Mouse (Mus musculus): Measurements from ENCODE around the gene Filip1l. TPM values are rescaled to one million over a fixed set of nuclear protein-coding genes. Genes with fewer than 3 reads are reported as not detected.

Gene Filip1l
- total RNA-seq, 4 experiments from 2014 or later = 4.2 to 5.0 (median 4.7) TPM

- no peak for DNase-seq (ENCODE audit: low spot score in 2 of 2)
These were observed 211.9 kb downstream of the Filip1l start for GRCm38 (mm10) chr16:57564807-57565206.

DNA sequence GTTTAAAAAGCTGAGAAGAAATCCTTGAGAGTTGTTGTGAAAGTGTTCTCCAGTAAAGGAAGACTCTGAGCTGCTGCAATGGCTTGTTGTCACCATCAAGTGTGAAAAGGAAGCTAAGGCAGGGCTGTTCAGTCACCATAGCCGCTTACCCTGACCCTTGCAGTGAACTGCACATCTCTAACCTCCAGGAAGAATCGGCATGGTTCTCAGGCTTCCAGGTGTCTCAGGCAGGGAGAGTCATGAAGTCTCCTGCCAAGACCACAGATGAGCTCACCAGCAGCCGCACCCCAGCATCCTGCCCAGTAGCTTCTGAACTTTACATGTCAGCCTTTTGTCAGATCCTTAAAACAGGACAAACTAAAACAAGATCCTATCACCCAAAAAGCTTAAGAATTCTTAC lies 213.3 kb downstream of the Filip1l start:
- DNase-seq (ENCODE audit: low spot score in 2 of 2) = no peak

DNA sequence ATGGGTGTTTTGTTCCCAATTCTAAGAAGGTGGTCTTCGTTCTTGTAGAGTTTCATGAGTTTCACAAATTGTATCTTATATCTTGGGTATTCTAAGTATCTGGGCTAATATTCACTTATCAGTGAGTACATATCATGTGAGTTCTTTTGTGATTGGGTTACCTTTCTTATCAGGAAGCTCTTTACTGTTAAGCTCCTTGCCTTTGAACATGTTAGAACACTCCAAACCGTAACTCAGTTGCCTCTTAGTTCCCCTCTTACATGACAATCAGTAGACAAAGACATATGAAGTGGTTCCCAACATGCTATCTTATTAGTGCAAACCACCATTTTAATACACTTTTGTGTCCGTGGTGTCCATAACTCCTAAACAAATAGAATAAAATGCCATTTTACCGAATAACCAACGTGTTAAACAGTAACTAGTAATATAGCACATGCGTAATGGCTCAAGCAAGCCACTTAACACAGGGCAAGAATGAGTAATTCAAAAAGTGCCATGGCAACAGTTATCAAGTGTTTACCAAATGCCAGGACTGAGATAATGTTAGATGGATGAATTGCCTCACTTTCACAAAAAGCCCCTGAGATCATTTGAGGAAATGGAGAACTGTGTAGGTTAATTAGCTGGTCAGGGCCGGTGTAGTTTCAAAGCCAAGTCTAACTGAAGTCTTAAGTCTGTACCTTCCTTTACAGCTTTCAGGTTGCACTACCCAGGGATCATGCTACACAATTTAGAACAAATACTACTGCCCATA lies 215.9 kb downstream of the Filip1l start:
- DNase-seq (ENCODE audit: low spot score in 2 of 2) = no peak

DNA sequence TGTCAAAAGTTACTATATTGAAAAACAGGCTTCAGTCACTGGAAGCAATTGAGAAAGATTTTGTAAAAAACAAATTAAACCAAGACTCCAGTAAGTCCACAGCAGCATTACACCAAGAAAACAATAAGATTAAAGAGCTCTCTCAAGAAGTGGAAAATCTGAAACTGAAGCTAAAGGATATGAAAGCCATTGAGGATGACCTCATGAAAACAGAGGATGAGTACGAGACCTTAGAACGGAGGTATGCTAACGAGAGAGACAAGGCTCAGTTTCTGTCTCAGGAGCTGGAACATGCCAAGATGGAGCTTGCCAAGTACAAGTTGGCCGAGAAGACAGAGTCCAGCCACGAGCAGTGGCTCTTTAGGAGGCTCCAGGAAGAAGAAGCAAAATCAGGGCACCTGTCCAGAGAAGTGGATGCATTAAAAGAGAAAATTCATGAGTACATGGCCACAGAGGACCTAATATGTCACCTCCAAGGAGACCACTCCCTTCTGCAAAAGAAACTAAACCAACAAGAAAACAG lies 218.0 kb downstream of the Filip1l start:
- DNase-seq (ENCODE audit: low spot score in 2 of 2) = no peak

DNA sequence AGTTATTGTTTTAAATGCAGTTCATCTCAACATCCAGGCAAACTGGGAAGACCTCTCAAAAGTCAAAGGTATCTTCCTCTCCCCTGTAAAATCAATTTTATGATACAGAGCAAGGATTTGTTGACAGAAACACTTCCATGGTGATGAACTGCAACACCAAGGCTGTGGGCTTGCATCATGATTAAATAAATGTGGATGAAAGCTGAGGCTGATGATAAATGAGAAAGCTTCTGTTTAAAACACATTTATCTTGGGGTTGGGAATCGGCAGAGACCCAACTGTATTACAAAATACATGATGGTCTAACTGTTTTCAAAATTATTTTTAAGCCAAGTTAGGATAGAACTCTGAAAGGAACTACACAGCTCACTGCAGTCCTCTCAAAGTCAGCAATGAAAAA lies 220.9 kb downstream of the Filip1l start:
- no peak for DNase-seq (ENCODE audit: low spot score in 2 of 2)

DNA sequence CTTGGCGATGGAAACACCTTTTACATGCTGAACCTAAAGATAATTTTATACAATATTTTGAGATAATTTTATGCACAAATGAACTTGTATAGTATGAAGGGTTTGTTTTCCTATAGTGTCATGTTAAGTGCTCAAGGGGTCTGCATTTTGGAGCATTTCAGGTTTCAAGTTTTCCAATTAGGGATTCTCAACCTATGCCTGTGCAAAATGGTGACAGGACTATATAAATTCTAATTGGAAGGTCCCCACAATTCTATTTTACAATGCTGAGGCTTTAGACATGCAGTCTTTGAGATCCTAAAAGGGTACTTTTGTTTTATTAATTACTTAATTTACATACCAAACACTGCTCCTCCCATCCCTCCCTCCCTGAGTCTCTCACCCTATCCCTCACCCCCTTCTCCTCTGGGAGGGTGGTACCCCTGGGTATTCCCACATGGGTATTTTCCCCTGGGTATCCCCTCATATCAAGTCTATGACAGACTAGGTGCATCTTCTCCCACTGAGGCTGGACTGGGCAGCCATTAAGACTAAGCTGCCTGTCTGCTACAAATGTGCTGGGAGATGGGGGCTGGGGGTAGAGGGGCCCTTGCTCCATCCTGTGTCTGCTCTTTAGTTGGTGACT lies 223.0 kb downstream of the Filip1l start:
- no peak for DNase-seq (ENCODE audit: low spot score in 2 of 2)

- DNase-seq (ENCODE audit: low spot score in 2 of 2) = no peak
These were observed 224.6 kb downstream of the Filip1l start for GRCm38 (mm10) chr16:57577519-57577918.

DNA sequence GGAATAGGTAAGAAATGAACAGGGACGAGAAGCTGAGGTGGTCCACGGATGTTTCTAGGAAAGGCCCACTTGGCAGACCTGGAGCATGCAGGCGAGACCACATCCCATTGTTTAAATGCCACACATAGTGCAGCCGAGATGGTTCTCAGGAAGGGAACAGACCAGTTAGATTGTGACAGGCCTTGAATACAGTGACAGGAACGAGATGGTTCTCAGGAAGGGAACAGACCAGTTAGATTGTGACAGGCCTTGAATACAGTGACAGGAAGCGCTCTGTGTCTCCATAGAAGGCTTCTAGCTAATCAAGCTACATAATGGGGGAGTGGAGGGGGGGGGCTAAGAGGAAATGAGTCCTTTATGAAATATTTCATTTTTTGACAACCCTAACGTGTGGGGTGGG lies 227.1 kb downstream of the Filip1l start:
- DNase-seq (ENCODE audit: low spot score in 2 of 2) = no peak

GRCm38 (mm10) chr16:57582008-57582407 lies 229.1 kb downstream of the Filip1l start:
- DNase-seq (ENCODE audit: low spot score in 2 of 2) = no peak

GRCm38 (mm10) chr16:57585201-57585600 lies 232.3 kb downstream of the Filip1l start:
- DNase-seq (ENCODE audit: low spot score in 2 of 2) = no peak

- DNase-seq (ENCODE audit: low spot score in 2 of 2) = peak; percentile 9 to 38
These were observed 240.7 kb downstream of the Filip1l start for GRCm38 (mm10) chr16:57593422-57594157.

- no peak for DNase-seq (ENCODE audit: low spot score in 2 of 2)
These were observed 244.5 kb downstream of the Filip1l start for GRCm38 (mm10) chr16:57597295-57597957.

DNA sequence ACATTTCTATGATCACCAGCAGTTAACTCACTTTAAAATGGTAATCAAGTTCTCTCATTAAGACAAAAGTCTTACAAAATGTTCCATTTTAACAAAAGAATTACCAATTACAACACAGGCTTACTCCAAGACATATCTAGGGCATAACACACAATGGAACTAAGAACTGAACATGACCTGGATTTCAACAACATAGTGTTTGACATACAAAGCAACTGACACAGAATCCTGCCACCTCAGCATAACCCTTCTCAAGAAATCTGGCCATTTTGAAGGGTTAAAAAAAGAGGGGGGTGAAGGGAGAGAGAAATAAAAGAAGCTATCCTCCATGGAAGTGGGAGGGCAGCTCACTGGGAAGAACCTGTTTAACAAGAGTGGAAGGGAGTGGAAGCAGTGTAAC lies 248.1 kb downstream of the Filip1l start:
- no peak for DNase-seq (ENCODE audit: low spot score in 2 of 2)

DNA sequence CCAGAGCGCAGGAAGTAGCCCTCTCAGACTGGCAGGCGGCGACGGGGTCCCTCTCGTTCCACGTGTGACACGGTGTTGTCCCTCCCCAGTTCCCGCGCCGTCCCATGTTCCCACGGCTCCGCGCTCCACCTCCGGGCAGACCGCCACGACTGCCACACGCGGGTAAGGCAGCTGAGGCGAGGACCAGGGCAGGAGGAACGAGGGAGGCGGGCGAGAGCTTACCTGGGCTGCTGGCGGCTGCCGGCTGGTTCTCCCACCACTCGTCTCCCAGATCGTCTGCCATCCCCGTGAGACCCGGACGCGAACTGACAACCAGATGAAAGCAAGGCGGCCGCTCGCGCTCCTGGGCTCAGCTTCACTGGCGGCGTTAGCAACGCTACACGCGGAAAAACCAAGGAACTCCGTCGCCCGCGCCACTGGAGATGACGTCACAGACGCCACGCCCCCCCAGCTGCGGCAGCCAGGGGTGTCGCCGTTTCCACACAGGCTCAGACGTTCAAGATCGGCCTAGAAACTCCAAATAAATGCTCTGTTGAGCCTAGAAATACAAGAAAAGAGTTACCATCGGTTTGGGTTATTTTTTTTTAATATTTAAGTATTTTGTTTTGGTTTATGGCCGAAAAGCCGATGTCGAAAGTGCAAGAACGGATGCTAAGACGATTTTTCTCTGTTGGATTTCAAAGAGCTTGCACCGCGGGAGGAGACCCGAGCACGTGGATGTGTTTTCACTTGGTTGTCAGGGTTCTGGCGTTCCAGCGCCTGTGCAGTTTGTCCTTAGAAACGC lies 253.7 kb downstream of the Filip1l start, which contains the start of gene Cmss1:
TSS of gene Cmss1 (minus strand) at position 421 of the 784 bp plus-strand sequence.
- DNase-seq (ENCODE audit: low spot score in 2 of 2) = peak; percentile 59 to 80

DNA sequence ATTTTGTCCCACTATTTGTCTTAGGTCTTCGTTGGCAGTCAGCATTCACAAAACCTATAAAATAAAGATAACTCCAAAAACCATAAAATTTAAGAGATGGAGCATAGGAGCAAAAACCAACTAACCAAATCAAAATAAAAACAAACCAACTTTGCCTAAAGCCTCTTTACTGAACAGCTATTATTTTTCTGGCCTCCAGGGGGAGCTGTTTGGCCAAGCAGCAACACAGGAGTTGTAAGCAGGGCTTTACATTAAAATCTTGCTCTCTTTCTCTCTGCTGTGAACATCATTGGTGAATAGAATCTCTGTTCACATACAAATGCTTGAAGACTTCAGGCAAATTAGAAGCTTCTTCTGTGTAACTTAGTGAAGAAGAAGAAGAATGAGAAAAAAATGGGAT lies 258.9 kb downstream of the Filip1l start:
- peak in 1 of 2 experiments; percentile 12 for DNase-seq (ENCODE audit: low spot score in 2 of 2)

Other genes with a start within 250 kb of the Filip1l start
- gene Tomm70a, start 231.4 kb upstream of the Filip1l start, total RNA-seq (2022) = 10 to 100 TPM; 89.5 to 97.7 (median 91.6) TPM
- gene Nit2, start 185.8 kb upstream of the Filip1l start, total RNA-seq (2022) = 10 to 100 TPM; 13.6 to 18.2 (median 18.0) TPM
- 10 to 100 TPM; 47.4 to 52.9 (median 51.1) TPM for gene Tbc1d23, start 121.6 kb upstream of the Filip1l start, total RNA-seq (2022)
- 1 to 10 TPM in 1 of 4 experiments, under 1 TPM in 3; 0.18 to 1.4 (median 0.67) TPM for gene Tmem30c, start 60.2 kb upstream of the Filip1l start, total RNA-seq (2022)

Data from layer of hippocampus, adult 8-10 months (tissue).